Mouse (Mus musculus) common myeloid progenitor, adult 5-6 weeks (primary cell): ENCODE measurements around the gene Eps8. TPM values are rescaled to one million over a fixed set of nuclear protein-coding genes. Genes with fewer than 3 reads are reported as not detected.

Experiments
- ATAC-seq: replicated peaks from 2 replicates; pipeline ENCODE4 v1.8.0; 2016; ENCODE audit warnings: low read depth, mild to moderate bottlenecking, moderate TSS enrichment, inconsistent platforms; ENCODE audit not compliant: poor library complexity, severe bottlenecking
- total RNA-seq: library from RNA; stranded (forward); fragments of 200-1000, 187-1606 nt; gene quantifications from 2 replicates; pipeline ENCODE4 v1.2.3, GENCODE M21; 2017

Gene Eps8
- total RNA-seq, 1 experiment from 2014 or later: 5.8 TPM

DNA sequence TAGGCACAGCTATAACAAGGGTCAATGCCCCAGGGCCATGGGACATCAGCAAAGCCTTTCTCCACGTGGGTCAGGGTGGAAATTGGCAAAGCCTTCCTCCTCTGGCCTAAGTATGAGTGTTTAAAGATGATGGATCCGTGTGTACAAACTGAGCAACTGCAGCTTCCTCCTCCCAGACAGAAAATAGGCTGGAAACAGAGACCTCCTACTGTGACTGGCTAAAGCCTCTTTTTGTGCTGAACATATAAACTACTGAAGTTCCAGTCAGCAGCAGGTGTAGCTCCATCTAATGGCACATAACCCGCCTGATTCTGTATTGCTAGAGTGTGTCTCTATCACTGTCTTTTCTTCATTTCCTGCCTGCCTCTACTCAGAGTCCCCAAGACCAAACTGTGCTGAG is 13.7 kb upstream of the Eps8 start:
- ATAC-seq: no peak

DNA sequence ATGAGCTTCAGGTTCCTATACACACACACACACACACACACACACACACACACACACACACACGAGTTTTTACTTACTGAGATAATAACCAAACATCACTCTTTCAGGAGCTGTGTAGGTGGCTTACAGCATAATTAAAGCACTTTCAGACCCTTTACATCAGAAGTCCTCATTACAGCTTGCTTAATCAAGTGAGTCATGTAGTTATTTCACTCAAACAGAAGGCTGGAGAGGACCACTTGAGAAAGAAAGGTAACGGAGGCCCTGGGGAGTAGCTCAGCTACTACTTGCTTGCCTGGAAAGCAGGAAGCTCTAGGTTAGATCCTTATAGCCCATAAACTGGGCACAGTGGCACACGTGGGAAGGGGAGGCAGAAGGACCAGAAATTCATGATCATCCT is 13.0 kb upstream of the Eps8 start:
- ATAC-seq: no peak

DNA sequence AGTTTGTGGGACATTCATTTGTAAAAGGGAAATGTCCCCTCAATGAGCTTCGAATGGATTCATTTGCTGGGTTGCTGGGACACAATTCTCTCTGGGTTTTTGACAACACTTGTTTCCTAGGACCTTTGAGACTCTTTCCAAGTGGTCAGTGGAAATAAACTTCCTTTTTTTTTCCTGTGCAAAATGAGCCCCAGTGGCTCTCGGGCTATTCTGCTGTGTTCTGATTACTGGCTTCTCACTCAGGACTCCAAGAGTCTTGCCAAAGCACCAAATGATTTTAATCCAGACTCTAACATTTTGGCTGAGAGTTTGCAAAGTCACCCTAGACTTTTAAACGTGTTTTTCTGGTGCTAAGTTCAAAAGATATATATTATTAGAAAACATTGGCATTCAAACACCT is 10.3 kb upstream of the Eps8 start:
- no peak for ATAC-seq

DNA sequence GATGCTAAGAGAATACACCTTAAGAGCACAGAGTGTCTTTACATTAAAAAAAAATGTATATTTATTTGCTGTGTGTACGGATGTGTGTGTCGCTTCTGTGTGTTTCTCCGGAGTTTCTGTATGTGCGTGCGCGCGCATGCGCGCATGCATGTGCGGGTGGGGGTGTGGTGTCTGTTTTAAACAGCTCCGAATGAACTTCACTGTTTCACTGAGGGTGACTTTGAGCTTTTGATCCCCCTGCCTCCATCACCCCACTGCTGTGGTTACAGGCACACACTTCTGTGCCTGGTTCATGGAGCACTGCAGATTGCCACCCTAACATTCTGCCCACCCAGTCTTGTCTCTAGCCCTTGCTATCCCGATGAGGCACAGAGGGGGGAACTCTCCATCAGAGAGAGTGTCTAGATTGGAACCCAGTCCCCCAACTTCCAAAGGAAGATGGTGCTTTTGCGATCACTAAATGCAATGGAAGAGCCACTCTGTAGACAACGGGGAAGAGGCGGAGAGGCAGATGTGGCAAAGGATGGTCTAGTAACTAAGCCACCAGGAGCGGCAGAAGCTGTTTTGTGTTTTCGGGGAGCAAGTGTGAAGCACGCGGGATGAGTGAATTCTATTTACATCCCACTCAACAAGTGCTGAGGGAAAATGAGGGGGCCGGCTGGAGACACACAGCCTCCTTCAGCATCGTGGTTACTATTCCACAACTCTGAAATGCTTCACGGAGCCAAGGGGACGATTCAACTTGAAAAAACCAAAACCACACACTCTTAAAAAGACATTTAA is 7.1 kb upstream of the Eps8 start:
- no peak for ATAC-seq

DNA sequence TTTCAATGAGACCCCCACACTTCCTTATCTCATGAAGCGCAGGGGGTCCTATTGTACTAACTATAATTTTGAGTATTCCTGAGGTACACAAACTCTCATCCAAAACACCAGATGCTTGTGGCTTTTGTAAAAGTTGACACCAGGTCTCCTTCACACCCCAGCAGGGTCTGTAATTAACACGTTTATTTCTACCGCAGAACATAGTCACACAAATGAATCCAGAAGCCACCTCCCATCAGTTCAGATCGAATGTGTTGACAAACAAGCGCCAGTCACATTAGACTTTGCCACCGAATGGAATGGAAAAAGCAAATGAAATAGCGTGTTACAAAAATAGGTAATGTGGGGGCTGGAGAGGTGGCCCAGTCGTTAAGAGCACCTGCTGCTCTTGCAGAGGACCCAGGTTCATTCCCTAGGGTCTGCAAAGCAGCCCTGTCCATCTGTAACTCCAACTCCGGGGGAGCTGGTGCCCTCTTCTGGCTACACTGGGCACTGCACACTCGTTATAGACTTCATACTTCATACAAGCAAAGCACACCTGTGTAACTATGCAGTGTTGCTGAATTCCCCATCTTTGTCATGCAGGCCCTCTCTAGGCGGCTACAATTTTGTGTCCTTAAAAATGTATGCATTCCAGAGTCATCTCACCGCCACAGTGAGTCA is 3.9 kb upstream of the Eps8 start:
- ATAC-seq: 0 out of 2 replicates have a peak, but pooled peaks have one; percentile 56

DNA sequence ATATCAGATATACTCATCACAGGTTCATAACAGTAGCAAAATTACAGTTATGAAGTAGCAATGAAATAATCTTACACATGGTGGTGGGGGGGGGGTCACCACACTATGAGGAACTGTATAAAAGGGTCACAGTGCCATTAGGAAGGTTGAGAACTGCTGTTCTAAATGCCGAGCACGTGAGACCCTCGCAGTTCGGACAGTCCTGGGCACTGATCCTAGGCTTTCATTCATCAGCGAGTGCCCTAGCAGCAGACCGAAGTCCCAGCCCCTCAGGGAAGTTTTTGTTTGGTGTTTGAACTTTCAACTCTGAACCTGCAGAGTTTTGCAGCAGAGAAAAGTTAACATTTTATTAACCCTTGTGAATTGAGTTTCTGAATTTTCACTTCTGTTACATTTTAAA is 2.5 kb upstream of the Eps8 start:
- ATAC-seq: no peak

DNA sequence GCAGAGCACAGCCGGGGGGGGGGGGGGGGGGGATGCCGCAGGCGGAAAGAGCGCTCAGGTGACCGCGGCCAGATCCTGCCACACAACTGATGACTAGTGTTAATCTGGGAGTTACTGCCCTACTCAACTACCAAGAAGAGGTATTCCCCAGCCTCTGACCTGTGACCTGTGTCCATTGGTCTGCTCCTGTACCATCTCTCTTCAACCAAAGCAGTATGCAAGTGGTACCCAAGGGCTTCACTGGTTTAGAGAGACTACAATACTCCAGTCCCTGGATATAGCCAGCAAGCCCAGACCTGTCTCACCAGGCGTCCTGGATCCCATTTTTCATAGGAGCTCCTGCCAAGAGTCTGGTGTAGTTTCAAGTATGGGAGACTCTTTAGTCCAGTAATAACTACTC is 5.1 kb downstream of the Eps8 start:
- 0 out of 2 replicates have a peak, but pooled peaks have one; percentile 17 for ATAC-seq

DNA sequence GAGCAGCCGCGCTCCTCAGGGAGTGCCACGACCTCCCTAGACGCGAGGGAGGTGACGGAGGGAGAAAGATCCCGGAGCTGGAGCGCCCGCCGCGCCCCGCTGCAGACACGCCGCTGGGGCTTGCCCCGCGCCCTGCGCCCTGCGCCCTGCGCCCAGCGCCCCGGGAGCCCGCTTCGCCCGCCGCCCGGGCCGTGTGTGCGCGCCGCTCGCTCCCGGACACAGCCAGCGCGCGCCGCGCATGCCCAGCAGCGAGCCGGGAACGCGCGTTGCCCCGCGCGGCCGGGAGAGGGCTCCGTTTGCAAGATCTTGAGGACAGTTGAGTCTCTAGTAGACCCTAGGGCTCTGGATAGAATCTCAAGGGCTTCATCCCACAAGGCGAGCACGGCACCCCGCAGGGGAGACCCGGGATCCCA is 5.6 kb downstream of the Eps8 start:
- peak; percentile 61 for ATAC-seq

DNA sequence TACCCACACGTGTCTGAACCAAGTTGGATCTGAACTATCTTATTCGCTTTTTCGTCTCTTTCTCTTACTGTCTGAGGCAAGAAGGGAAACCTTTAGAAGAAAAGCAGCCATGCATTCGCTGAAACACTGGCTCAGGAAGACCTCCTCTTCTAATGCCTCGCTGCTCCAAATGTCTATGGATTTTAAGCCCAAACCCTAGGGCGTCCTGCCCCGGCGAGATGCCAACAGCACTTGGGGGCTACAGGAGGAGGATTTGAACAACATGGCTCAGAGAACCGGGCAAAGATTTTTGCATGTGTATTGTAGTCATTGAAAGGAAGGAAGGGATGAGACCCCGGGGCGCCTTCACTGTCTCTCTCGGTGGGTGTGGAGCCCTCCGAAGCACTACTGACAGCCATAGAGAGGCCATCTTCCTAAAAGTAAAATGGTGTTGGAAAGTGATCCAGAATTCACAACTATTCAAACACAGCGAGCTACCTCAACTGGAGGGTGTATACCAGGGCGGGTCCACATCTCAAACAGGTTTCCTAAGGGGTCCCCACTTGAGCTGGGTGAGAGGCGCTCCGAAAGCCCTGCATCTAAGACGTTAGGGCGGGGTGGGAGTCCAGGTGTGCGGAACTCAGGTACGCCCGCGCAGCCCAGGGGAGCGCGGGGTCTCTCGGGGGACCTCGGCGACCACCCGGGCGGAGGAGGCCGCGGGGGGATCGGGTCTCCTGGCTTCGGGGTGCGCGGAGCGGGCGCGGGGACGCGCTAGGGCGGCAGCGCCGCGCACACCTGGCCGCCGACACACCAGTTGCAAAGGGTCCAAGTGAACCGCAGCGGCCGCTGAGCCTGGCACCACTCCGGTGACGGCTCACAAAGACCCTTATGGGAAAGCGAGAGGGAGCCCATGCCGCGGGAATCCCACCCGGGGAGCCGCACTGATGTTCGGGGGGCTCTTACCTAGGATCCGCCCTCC is 6.3 kb downstream of the Eps8 start:
- ATAC-seq: peak; percentile 27; the same call in 1 of the 2 replicates

DNA sequence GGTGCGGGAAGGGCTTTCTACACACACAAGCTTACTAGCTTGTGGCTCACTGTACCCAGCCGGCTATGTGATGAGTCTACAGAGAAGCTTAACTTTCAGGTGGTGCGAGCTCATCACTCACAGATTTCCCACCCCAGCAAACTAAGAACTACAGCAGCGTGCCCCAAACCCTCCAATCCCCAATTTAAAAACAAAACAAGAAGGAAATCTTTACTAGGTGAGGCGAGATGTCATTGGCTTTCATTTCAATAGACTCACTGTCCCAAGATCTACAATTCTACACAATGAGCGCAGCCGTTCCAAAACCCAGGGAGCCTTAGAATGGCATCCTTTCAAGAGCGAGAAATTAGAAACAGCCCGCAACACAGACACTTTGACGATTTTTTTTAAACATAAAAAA is 7.0 kb downstream of the Eps8 start:
- ATAC-seq: peak; percentile 37

DNA sequence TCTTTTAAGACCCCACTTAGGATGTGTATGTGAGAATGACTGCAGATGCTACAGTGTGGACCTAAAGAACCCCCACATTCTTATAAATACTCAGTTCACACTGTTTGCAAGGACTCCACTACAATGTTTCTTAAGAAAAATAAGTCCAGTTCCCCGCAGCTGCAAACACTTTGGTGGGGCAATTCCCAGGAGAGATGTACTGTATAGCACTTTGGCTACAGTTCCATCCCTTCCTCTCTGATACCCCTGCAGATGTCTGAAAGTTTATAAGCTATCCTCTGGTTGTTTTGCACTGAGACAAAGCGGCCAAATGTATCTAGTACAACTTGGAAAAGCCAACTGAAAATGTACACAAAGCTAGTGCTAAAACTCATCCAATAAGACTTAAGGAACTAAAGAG is 8.0 kb downstream of the Eps8 start:
- ATAC-seq: no peak

DNA sequence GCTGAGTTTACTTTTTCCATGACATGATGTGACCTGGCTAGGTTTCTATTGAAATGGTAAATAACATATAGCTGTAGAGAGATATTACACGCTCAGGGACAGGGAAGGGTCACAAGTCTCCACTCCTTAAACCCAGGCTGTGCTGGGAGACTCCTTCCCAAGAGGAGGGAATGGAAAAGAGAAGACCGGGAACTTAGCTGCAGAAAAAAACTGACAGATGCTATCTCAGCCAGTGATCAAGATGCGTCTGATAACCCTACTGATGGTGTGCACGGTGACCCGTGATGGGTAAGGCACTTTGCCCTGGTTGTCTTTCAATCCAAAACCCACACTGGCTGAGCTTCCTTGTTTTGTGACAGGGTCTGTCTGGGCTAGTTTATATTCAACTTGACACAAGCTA is 9.8 kb downstream of the Eps8 start:
- ATAC-seq: no peak

DNA sequence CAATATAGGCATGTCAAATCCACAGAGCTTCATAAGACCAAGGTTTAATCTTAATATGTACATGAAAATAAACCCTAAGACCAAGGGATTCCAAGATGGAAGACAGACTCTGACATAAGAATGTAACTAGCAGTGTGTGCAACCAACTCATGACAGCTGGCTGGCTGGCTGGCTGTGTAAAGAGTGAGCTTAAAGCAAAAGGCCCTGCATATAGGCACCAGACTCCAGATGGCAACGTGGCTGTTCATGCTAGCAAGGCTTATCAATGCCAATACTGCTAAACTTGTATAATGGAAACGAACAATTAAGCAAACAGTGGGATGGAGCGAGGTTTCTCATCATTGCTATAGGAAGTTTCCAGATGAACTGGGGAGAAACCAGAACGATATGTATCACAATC is 10.9 kb downstream of the Eps8 start:
- ATAC-seq: no peak

DNA sequence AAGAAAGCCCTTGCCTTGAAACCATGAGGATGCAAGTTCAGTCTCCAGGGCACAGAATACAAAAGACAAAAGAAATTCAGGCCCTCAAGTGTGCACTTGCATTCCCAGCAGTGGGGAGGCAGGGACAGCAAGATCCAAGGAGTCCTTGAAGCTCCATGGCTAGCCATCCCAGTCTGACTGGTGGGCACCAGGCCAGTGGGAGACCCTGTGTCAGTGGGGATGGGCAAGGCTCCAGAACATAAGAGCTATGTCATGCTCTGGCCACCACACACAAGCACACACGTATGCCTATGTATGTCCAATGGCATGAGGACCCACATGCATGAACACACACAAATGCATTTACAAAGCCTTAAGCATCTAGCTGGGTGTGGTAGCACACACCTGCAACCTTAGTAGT is 13.0 kb downstream of the Eps8 start:
- ATAC-seq: no peak

DNA sequence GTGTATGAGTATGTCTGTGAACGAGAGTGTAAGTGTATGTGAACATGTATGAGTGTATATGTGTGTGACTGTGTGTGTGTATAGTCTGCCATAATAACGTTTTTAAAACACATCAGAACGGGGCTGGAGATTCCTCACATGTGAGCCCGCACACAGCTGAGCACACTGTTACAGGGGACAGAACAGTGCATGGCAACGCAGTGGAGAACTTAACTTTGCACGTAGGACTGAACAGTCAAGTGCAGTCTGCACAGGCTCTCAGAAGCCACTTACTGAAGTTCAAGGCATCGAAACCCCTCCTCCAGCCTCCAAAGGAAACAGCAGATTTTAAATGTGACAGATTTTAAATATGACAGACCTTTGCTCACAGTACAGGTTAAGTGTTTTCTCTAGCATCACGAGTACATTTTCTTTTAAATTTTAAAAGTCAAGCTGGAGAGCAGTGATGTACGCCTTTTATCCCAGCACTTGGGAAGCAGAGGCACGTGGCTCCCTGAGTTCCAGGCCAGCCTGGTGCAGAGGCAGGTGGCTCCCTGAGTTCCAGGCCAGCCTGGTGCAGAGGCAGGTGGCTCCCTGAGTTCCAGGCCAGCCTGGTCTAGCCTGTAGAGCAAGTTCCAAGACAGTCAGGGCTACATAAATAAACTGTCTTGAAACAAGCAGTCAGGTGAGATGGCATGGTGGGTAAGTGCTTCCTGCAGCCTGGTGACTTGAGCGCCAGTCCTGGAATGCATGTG is 15.7 kb downstream of the Eps8 start:
- no peak for ATAC-seq

DNA sequence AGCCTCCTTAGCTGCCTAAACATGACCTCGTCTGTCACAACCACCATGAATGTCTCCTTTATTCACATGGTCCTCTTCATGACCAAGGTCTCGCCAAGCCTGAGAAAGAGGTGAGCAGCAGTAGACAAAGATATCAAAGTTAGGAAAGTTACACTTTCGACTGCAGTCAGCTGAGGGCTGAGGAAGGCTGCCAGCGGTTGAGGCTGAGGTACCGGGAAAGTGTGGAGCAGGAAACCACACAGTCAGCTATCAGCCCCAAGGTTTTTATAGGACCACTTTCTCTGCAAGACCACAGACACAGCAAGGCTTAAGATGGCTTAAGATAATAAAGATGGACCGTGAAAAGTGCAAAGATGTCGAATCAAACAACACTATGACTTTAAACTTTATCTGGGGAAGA is 17.2 kb downstream of the Eps8 start:
- ATAC-seq: peak; percentile 89

DNA sequence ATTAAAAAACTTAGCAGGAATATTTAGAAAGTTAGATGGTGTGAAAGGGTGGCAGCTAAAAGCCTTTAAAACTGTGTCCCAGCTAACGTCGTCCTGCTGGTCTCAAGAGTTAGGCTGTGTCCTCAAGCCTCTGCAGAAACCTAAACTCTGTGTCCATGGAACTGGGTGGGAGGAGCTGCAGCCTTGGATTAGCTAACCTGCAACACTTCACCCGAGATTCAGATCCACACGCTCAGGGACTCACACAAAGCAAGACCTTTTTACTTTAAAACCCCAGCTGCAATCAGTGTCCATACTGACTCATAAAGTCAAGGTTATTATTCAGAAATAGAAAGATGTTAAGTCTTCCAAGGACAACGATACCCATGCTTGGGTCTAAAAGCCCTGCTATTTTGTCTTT is 18.5 kb downstream of the Eps8 start:
- ATAC-seq: no peak

DNA sequence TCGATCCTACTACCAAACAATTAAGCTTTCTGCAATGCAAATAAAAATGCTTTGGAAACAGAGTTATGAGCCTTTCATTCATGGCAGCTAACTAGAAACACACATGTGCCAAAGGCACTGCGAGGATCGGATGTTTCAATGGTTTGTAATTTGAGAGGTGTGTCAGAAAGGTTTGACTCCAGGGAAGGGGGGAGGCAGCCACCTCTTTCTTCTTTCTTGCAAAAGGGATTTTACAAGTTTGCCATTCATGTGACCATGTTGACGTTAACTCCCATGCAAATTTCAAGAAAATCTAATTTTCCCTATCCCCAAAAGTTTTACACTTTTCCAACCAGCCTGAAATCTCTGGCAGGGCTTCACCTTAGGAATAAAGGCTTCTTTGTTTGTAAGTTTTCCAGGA is 21.1 kb downstream of the Eps8 start:
- no peak for ATAC-seq

DNA sequence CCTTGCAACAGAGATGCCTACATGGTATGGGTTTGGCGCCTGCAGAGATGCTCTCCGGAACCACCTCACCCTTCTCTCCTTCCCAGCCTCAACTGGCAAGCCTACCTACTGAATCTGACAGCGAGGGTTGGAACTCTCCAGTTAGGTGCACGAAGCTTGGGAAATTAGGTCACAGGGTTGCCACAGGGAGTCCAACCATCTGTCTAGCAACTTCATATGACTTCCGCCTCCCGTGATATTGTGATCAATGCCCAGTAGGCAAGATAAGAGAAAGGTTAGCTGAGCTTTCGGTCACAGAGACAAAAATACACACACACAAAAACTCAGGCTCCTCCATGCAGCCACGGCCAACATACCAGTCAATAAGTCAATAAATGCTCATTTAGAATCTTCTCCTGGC is 21.6 kb downstream of the Eps8 start:
- no peak for ATAC-seq

DNA sequence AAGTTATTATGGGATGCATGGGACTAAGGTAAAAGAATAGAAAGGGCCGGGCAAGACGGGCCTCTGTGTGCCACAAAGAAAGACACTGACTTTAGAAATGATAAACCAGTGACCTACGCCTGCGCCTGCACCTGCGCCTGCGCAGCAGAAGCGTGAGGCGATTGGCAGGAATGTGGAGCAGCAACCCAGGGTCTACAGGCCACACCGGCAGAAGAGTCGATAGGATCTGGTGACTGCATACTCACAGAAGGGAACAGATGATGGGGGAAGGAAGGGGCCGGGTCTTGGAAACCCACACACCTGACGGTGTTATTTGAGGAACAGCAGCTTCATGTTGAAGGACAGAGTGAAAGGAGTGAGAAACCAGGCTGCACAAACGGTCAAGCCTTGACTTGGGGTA is 24.3 kb downstream of the Eps8 start:
- no peak for ATAC-seq
